Mouse (Mus musculus) spleen, adult 2 months (tissue): ENCODE measurements around the gene Tmem33.

ENCODE experiments used
- CTCF ChIP-seq: fragments of 200-500 bp; IDR thresholded peaks from 2 replicates; pipeline ENCODE4 v1.5.1; 2011; ENCODE audit warnings: mild to moderate bottlenecking, inconsistent platforms; ENCODE audit not compliant: insufficient read depth, insufficient read length, insufficient replicate concordance; ENCODE audit errors: extremely low read depth
- POLR2A ChIP-seq: fragments of 200-500 bp; IDR thresholded peaks from 2 replicates; pipeline ENCODE4 v1.6.1; 2011; ENCODE audit warnings: low read depth, low read length, inconsistent platforms

DNA sequence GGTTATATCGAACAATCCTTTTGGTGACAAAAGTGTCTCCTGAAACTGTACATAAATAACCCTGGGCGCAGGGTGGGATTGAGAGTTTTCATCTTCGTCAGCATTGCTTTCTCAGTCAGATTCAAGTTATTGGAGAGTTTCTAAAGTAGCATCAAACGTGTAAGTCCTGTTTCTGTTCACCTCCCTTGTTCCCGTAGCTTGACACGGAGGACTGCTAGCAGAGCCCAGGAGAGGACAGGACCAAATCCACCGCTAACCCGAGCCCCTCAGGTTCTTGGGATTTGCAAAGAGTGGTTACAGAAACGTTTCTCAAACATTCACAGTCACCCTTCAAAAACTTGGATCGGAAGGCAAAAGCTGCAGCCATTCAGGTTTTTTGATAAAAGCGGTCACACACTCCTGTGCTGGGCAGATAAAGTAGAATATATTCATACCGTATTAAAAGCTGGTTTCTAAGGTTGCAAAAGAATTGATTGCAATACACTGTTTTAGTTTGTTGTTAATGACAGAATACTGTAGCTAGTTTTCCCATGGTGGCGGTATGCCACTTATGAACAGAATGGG, 47.4 kb downstream of the Tmem33 start:
- TF ChIP-seq POLR2A (no peak), CTCF (no peak)
